9 mouse cellular contexts compared by ENCODE assay signal in the genomic region with DNA sequence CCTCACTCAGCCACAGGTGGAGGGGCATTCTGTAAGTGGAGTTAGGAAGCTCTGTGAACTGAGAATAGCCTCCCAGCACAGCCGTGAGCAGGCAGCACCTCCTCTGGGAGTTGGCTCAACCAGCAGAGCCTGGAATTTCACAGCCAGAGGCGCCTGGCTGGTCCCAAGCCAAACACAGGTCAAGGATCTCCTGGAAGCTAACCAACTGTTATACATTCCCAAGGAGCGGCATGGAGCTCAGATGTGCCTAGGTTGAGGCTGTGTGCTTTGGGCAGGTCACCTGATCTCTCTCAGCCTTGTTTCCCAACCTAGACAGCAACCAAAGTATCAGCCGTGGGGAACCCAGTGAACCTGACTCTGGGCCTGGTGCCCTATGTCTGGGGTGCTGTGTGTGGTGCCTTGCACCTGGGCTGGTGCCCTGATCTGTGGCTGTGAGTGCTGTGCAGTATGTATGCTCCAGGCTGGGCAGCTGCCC. TPM values are rescaled to one million over a fixed set of nuclear protein-coding genes. Genes with fewer than 3 reads are reported as not detected.
DNase-seq lines count a peak whose midpoint lies in the region; ATAC-seq and TF ChIP-seq lines count a peak whose summit lies in the region.
"Had no signal": no experiment of that assay in that cellular context is flagged by ENCODE, and none has a peak within 500 bp of the region (broad histone marks: within the 10 kb centered on the region; RNA-seq: fewer than 3 reads in every experiment).

No protein-coding gene starts in this region.

- H3K4me1 ChIP-seq in megakaryocyte, embryonic 14.5 days: peaks cover 78% of the 10 kb centered on the region
- no peaks in the 10 kb centered on the region for H3K4me1 ChIP-seq in cerebellum, adult 2 months (ENCODE audit: control insufficient read depth, insufficient read depth, low read length)

- TF ChIP-seq POLR2A in cerebellum, adult 2 months (IDR thresholded peaks at IDR 0.05; ENCODE audit: borderline replicate concordance, insufficient read depth, low read length): no peak

- peaks cover 27% of the 10 kb centered on the region for H3K27me3 ChIP-seq in megakaryocyte, embryonic 14.5 days (replicated peaks)
- H3K27me3 ChIP-seq in cerebellum, adult 2 months (ENCODE audit: control insufficient read depth, insufficient read depth, low read length): no peaks in the 10 kb centered on the region

- no peaks in the 10 kb centered on the region for H3K9me3 ChIP-seq in megakaryocyte, embryonic 14.5 days
- H3K9me3 ChIP-seq: G1E had no signal

- TF ChIP-seq CTCF in cerebellum, adult 2 months (IDR thresholded peaks at IDR 0.05; ENCODE audit: borderline replicate concordance, insufficient read depth, low read depth, low read length): no peak

- DNase-seq in forelimb bud, embryonic 11.5 days (ENCODE audit: low read depth, low spot score): peak; percentile 50
- peak; percentile 96 for DNase-seq in kidney, adult 11 months
- DNase-seq in lung, postnatal 14 days: peak; percentile 78
- DNase-seq in cerebellum, adult 2 months: no peak
- no peak for DNase-seq in frontal cortex, adult 2 months (ENCODE audit: extremely low spot score in 1 of 2, low spot score in 1 of 2)
- DNase-seq in frontal cortex, postnatal 14 days (ENCODE audit: low spot score in 2 of 2): no peak

- peak overlapping the region; percentile 6 for H3K4me3 ChIP-seq in megakaryocyte, embryonic 14.5 days (replicated peaks)
- no peak overlapping the region for H3K4me3 ChIP-seq in cerebellum, adult 2 months (replicated peaks; ENCODE audit: insufficient read depth, low read depth, low read length)

- no peaks in the 10 kb centered on the region for H3K36me3 ChIP-seq in megakaryocyte, embryonic 14.5 days (replicated peaks; ENCODE audit: low read length)
- H3K36me3 ChIP-seq: G1E had no signal

- ATAC-seq in megakaryocyte, adult 5-6 weeks (ENCODE audit: poor library complexity, severe bottlenecking): no peak

- WGBS in cerebellum, adult 2 months: 48% methylated on average over 4 of the region's 4 CpGs

- H3K27ac ChIP-seq in cerebellum, adult 2 months (ENCODE audit: insufficient read depth, low read length): no peak overlapping the region

RNA-seq across cellular contexts. Expression of a gene that starts 5.5 kb away (rescaled TPM):
- 1.2 and 1.9 TPM in 2 replicates for polyA plus RNA-seq in megakaryocyte, embryonic 14.5 days (2012; ENCODE audit: insufficient read depth, low replicate concordance)
- total RNA-seq in megakaryocyte, adult 5-6 weeks (2015): 0.04 TPM in 1 of 2 replicates, not detected in the other
- total RNA-seq in megakaryocyte, adult 5-6 weeks (2017): not detected in 2 replicates
- 7.1 and 9.5 TPM in 2 replicates for polyA plus RNA-seq in cerebellum, adult 2 months (2012; rRNA removed)
- 5.1 and 6.2 TPM in 2 replicates for polyA plus RNA-seq in frontal cortex, adult 2 months (2012; rRNA removed)
- total RNA-seq: G1E had no signal
- polyA plus RNA-seq: G1E had no signal

Comparison
In these comparisons a context has a peak if more than half of its experiments do, and no peak if none do; other contexts are left out.
1. DNase-seq: peak in forelimb bud, embryonic 11.5 days (single experiment), kidney, adult 11 months (single experiment) and lung, postnatal 14 days (single experiment); none in cerebellum, adult 2 months (0 of 2), frontal cortex, adult 2 months (0 of 2) and frontal cortex, postnatal 14 days (0 of 2).